Mouse (Mus musculus): ENCODE measurements around the gene Lrrfip2.

DNA sequence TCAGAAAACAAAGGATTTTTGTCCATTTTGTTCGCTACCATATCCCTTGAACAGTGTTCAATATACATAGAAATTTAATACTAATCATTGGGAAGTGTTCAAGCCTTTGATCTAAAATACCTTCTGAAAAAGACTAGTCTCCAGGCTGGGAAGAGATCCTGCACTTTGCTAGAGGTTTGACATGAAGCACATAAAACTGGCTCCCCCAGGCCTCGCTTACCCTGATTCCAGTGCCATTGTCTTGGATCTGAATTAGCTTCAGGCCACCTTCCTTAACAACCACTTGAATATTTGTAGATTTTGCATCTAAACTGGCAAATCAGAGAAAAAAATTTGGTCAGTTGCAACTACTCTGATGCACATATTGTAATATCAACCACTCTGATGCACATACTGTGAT is 150.6 kb downstream of the Lrrfip2 start:
- no peak for TF ChIP-seq HCFC1 (IDR thresholded peaks at IDR 0.05; ENCODE audit: borderline replicate concordance, insufficient read depth, low read length)
- TF ChIP-seq ZC3H11A (IDR thresholded peaks at IDR 0.05; ENCODE audit: borderline replicate concordance, low read depth, low read length): no peak
